Mouse (Mus musculus) embryonic facial prominence, embryonic 11.5 days (tissue): ENCODE data around the gene Ngly1. TPM values are rescaled to one million over a fixed set of nuclear protein-coding genes. Genes with fewer than 3 reads are reported as not detected.
"Not testable (repeated sequence)": the region's sequence is repeated elsewhere in the genome, so short reads cannot be mapped to it uniquely, and the experiment has no call there.

ENCODE experiments used
- ATAC-seq: fragments of 200-750 bp; cut with Nextera tagmentation; replicated peaks from 2 replicates; pipeline ENCODE4 v1.8.0; 2017; ENCODE audit warnings: low read depth; ENCODE audit not compliant: insufficient number of reproducible peaks, low FRiP score, low TSS enrichment
- DNase-seq: peaks from one replicate; pipeline ENCODE4 v3.0.0-alpha.2; 2015; ENCODE audit warnings: low spot score
- H3K27ac ChIP-seq: fragments of 300-500 bp; sonication (generic); replicated peaks from 2 replicates; pipeline ENCODE4 v1.5.1; 2014; ENCODE audit warnings: mild to moderate bottlenecking, low read depth, low read length, control low read depth
- H3K27me3 ChIP-seq: fragments of 300-500 bp; sonication (generic); 2 replicates; pipeline ENCODE4 v1.6.1; 2014; ENCODE audit warnings: mild to moderate bottlenecking, low read length, moderate library complexity, mixed read lengths; ENCODE audit not compliant: control insufficient read depth, insufficient read depth
- H3K36me3 ChIP-seq: fragments of 300-500 bp; sonication (generic); replicated peaks from 2 replicates; pipeline ENCODE4 v1.6.1; 2014; ENCODE audit warnings: low read depth, mild to moderate bottlenecking, low read length, moderate library complexity, mixed read lengths; ENCODE audit not compliant: control insufficient read depth, insufficient read depth
- H3K4me1 ChIP-seq: fragments of 300-500 bp; sonication (generic); 2 replicates; pipeline ENCODE4 v1.6.1; 2014; ENCODE audit warnings: low read length, mixed read lengths; ENCODE audit not compliant: control insufficient read depth, insufficient read depth
- H3K4me2 ChIP-seq: fragments of 300-500 bp; sonication (generic); 2 replicates; pipeline ENCODE4 v1.6.1; 2014; ENCODE audit warnings: low read depth, mild to moderate bottlenecking, control low read depth, low read length, moderate library complexity
- H3K4me3 ChIP-seq: fragments of 300-500 bp; sonication (generic); 2 replicates; pipeline ENCODE4 v1.5.1; 2014; ENCODE audit warnings: low read depth, low read length, control low read depth
- H3K9ac ChIP-seq: fragments of 300-500 bp; sonication (generic); replicated peaks from 2 replicates; pipeline ENCODE4 v1.6.1; 2014; ENCODE audit warnings: mild to moderate bottlenecking, control low read depth, low read length
- H3K9me3 ChIP-seq: fragments of 300-500 bp; sonication (generic); replicated peaks from 2 replicates; pipeline ENCODE4 v1.6.1; 2016; ENCODE audit warnings: mild to moderate bottlenecking, low read length, inconsistent platforms, mixed read lengths; ENCODE audit not compliant: control insufficient read depth
- WGBS: fragments of 180-500 bp; shearing (Covaris S2); extraction: QIAGEN DNeasy Blood & Tissue Kit; methylation state at CpG from one replicate; pipeline ENCODE4 v1.1.7; 2014; 5-methylcytosine and 5-hydroxymethylcytosine counted together
- polyA plus RNA-seq: library from polyadenylated mRNA; unstranded; fragments of >200 nt; fragmentation: Nextera tagmentation; extraction: Ambion mirVana; gene quantifications from 2 replicates; pipeline ENCODE4 v1.2.1, GENCODE M21; 2014

Gene Ngly1
- polyA plus RNA-seq, 1 experiment from 2014 or later, result 31.0 TPM

DNA sequence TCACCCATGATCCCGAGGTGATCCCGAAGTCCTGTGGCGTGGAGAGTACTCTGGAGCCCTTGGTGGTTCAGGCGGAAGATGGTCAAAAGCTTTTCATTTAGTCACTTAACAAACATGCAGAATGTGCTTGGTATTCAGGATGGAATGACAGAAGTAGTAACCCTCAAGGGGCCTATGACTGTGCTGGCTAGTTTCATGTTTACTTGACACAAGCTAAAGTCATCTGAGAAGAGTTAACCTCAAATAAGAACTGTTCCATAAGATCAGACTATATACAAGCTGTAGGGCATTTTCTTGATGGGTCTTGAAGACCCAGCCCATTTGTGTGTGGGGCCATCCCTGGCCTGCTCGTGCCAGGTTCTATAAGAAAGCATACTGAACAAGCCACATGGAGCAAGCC, 52.7 kb downstream of the Ngly1 start:
- Histone ChIP-seq H3K4me2 (no peak overlapping the region), H3K36me3 (no peaks in the 10 kb centered on the region), H3K9ac (no peak overlapping the region), H3K27me3 (no peaks in the 10 kb centered on the region), H3K4me3 (no peak overlapping the region), H3K27ac (no peak overlapping the region), H3K4me1 (no peaks in the 10 kb centered on the region), H3K9me3 (no peaks in the 10 kb centered on the region)
- no peak for ATAC-seq
- 92% methylated on average over 5 of the region's 5 CpGs for WGBS
- DNase-seq, result no peak

DNA sequence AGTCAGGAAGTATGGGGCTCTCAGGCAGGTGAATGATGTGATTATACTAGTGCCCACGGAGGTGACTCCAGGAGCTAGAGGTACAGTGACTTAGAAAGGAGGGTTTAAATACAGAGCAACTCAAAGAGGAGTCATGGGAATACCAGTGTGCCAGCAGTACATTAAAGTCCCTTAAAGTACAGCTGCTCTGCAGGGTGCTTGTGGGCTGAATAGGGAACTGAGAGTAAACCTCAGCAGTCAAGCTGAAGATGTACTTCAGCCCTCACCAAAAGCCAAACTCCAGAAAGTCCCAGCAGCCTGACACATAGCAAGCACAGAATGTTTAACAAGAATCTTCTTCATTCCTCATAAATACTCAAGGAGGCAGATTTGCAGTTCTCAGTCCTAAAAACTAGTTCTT, 53.6 kb downstream of the Ngly1 start:
- Histone ChIP-seq H3K4me3 (no peak overlapping the region), H3K4me1 (no peaks in the 10 kb centered on the region), H3K4me2 (no peak overlapping the region), H3K9me3 (no peaks in the 10 kb centered on the region), H3K36me3 (no peaks in the 10 kb centered on the region), H3K9ac (no peak overlapping the region), H3K27me3 (no peaks in the 10 kb centered on the region), H3K27ac (no peak overlapping the region)
- ATAC-seq (no peak), DNase-seq (no peak)
- 45% methylated on average over 1 of the region's 1 CpGs for WGBS

DNA sequence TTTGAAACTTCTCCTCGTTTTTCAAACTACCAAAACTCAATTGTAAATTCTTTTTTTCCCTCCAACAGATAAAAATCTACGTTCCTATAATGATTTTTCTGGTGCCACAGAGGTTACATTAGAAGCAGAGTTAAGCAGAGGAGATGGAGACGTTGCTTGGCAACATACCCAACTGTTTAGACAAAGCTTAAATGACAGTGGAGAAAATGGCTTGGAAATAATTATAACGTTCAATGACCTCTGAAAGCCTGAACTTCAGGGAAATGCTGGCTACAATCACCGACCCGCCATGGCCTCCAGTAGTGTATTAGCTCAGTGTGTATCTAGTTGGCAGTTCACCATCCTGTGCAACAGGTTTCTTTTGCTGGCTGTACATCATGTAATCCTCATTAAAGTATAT, 61.7 kb downstream of the Ngly1 start:
- H3K9me3 ChIP-seq, result no peaks in the 10 kb centered on the region
- no peak overlapping the region for H3K4me2 ChIP-seq
- H3K4me1 ChIP-seq, result no peaks in the 10 kb centered on the region
- no peak overlapping the region for H3K9ac ChIP-seq
- ATAC-seq (no peak), DNase-seq (peak; percentile 52)
- no peak overlapping the region for H3K27ac ChIP-seq
- H3K36me3 ChIP-seq, result no peaks in the 10 kb centered on the region
- H3K4me3 ChIP-seq, result no peak overlapping the region
- H3K27me3 ChIP-seq, result no peaks in the 10 kb centered on the region
- WGBS, result 56% methylated on average over 6 of the region's 6 CpGs

DNA sequence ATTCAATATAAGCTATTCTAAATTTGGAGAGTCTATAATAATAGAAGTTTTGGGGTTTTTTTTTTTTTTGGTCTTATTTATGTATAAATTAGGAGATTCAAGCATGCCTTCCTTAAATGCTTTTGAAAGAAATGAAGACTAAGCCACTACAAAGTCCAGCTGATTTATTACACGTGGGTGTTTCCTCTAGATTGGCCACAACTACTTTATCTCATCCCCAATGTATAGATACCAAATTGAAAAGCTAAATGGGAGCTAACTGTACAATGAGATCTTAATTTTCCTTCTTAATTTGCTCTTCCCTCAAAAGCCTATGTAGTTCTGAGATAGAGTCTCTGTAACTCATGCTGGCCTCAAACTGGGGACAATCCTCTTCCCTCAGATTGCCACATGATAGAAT, 63.5 kb downstream of the Ngly1 start:
- Histone ChIP-seq H3K4me3 (no peak overlapping the region), H3K9ac (no peak overlapping the region), H3K4me1 (no peaks in the 10 kb centered on the region), H3K27me3 (no peaks in the 10 kb centered on the region), H3K27ac (no peak overlapping the region), H3K9me3 (no peaks in the 10 kb centered on the region), H3K4me2 (no peak overlapping the region), H3K36me3 (no peaks in the 10 kb centered on the region)
- no peak for ATAC-seq
- DNase-seq, result no peak
- WGBS, result 76% methylated on average over 1 of the region's 1 CpGs

DNA sequence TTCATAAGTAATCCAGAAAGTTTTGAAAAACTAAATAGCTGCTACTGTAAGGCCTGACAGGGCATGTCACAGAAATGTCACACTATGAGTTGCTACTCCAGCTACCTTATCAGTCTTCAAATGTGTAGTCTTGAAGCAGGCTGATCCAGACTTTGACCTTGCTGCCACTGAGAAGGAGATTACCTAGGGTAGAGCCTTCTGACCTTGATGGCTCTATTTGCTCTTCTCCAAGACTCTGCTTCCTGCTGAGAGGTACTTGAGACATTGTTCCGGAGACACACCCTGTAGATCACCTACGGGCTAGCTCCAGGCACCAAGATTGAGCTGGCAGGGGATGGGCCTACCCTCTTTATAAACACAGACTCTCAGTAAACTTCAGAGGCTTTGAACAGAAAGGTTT, 64.0 kb downstream of the Ngly1 start:
- not testable (repeated sequence) for H3K9me3 ChIP-seq, H3K36me3 ChIP-seq, H3K4me3 ChIP-seq, H3K27me3 ChIP-seq, DNase-seq, H3K4me2 ChIP-seq, H3K9ac ChIP-seq, H3K4me1 ChIP-seq, H3K27ac ChIP-seq, ATAC-seq
- 74% methylated on average over 2 of the region's 2 CpGs for WGBS

DNA sequence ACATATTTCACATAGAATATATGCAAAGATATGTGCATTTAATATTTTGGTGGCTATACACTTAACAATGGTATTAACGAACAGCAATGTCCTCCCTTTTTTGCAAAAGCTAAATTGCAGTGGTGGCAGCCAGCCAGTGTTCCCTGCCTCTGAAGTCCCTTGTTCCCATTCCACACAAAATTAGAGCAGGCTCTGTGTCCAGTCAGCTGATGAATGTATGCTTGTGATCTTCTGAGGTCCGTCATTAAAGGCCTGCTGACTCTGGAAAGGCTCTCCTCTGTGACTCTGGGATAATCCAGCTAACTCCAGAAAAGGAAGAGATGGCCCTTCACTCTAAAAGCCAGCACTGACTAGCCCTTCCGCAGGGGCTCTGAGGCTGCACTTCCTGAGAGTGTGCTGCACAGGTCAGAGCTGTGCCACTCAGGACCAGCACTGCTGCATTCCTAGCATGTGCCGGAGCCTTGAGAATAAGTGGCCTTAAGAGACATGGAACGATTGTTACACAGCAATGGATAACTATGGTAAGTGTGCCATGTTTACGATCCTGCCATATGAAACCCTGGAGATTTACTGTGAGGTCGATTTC, 64.9 kb downstream of the Ngly1 start:
- no peak overlapping the region for H3K4me2 ChIP-seq
- ATAC-seq (no peak), DNase-seq (no peak)
- no peak overlapping the region for H3K4me3 ChIP-seq
- no peaks in the 10 kb centered on the region for H3K4me1 ChIP-seq
- H3K36me3 ChIP-seq, result no peaks in the 10 kb centered on the region
- no peaks in the 10 kb centered on the region for H3K9me3 ChIP-seq
- no peaks in the 10 kb centered on the region for H3K27me3 ChIP-seq
- no peak overlapping the region for H3K27ac ChIP-seq
- H3K9ac ChIP-seq, result no peak overlapping the region
- WGBS, result 71% methylated on average over 7 of the region's 7 CpGs

DNA sequence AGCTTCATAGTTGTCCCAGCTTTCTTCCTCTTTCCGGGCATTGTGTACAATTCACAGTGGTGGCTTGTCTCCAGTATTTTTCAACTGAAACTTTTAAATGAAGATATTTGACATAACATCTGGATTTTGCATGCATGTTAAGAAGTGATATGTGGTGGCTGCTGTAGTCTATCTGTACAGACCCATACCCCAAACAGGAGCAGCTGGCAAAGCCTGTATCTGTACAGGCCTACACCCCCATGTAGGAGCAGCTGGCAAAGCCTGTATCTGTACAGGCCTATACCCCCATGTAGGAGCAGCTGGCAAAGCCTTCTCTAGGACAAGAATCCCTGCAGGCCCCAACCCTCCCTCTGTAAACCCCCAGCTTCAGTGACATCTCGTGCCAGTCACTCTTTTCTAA, 65.8 kb downstream of the Ngly1 start:
- no peaks in the 10 kb centered on the region for H3K4me1 ChIP-seq
- H3K9me3 ChIP-seq, result no peaks in the 10 kb centered on the region
- no peaks in the 10 kb centered on the region for H3K36me3 ChIP-seq
- WGBS, result 83% methylated on average over 2 of the region's 2 CpGs
- no peak overlapping the region for H3K27ac ChIP-seq
- H3K9ac ChIP-seq, result no peak overlapping the region
- DNase-seq (no peak), ATAC-seq (no peak)
- H3K4me3 ChIP-seq, result no peak overlapping the region
- no peak overlapping the region for H3K4me2 ChIP-seq
- H3K27me3 ChIP-seq, result no peaks in the 10 kb centered on the region

DNA sequence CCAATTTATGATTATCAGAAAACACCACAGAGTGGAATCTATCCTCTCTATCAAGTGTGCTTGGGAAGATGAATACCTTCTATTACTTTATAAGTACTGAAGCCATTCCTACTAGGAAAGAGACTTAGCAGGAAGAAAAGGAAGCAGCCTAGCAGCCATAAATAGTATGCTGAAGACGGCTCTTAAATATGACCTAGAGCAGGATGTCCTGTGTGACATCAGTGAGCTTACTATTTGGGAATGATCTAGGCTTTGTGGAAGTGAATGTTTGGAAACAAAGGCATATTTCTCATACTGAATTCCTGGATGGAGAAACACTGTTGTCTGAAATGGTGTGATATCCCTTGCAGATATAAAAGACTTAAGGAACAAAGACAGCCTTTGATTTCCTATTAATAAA, 67.6 kb downstream of the Ngly1 start:
- Histone ChIP-seq H3K27me3 (no peaks in the 10 kb centered on the region), H3K27ac (no peak overlapping the region), H3K9ac (no peak overlapping the region), H3K4me1 (no peaks in the 10 kb centered on the region), H3K36me3 (no peaks in the 10 kb centered on the region), H3K4me3 (no peak overlapping the region), H3K4me2 (no peak overlapping the region), H3K9me3 (no peaks in the 10 kb centered on the region)
- ATAC-seq, result no peak
- DNase-seq, result no peak
- WGBS, result 88% methylated on average over 1 of the region's 1 CpGs
